Mouse (Mus musculus) ES-E14 (cell line): ENCODE measurements around the gene Batf.

ENCODE experiments used
- CHD2 ChIP-seq: IDR thresholded peaks from 2 replicates; pipeline ENCODE4 v1.6.1; 2014; ENCODE audit warnings: mild to moderate bottlenecking, low read depth, low read length, inconsistent platforms
- MAFK ChIP-seq: IDR thresholded peaks from 2 replicates; pipeline ENCODE4 v1.6.1; 2014; ENCODE audit warnings: mild to moderate bottlenecking, low read depth, low read length, inconsistent platforms; ENCODE audit not compliant: insufficient read depth
- ZNF384 ChIP-seq: IDR thresholded peaks from 2 replicates; pipeline ENCODE4 v1.6.1; 2012; ENCODE audit warnings: low read depth, low read length, inconsistent platforms

DNA sequence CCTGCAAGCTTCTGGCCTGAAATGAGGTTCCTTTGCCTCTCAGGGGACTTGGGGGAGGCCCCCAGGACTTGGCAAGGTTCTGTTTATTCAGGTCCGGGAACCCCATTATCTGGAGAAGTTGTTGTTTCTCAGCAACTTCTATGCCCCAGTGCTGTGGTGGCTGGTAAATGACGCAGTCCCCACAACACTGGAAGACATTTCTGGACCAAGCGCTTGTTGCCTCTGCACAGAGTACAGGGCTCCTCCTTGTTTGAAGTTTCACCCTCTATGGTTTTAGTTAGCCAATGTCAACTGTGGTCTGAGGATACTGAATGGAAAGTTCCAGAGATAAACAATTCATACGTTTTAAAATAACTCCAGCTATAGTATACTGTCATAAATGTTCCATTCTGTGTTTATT, 20.4 kb downstream of the Batf start:
- no peak for TF ChIP-seq MAFK
- no peak for TF ChIP-seq ZNF384
- TF ChIP-seq CHD2, result no peak
